Mouse (Mus musculus) CH12.LX (cell line): Measurements from ENCODE around the gene Rec114. TPM values are rescaled to one million over a fixed set of nuclear protein-coding genes. Genes with fewer than 3 reads are reported as not detected.

Experiments used
- DNase-seq: peaks from one replicate; pipeline ENCODE4 v3.0.0-alpha.2; 2013; ENCODE audit errors: extremely low read depth
- H3K27ac ChIP-seq: 2 replicates; pipeline ENCODE4 v1.5.1; 2012; ENCODE audit warnings: low read depth, mild to moderate bottlenecking, control low read depth, moderate library complexity; ENCODE audit not compliant: insufficient read depth
- H3K27me3 ChIP-seq: replicated peaks from 2 replicates; pipeline ENCODE3; 2012; ENCODE audit warnings: inconsistent platforms
- H3K36me3 ChIP-seq, 2 experiments: replicated peaks in 1 of 2; 2 replicates each; pipeline versions ENCODE3 to v1.6.1; 2012; ENCODE audit warnings: inconsistent platforms in 1 of 2, low read length in 1 of 2, mild to moderate bottlenecking in 1 of 2, mixed read lengths in 1 of 2, moderate library complexity in 1 of 2; ENCODE audit not compliant: control insufficient read depth in 1 of 2, insufficient read depth in 1 of 2
- H3K4me1 ChIP-seq, 2 experiments: 2 replicates each; pipeline ENCODE4 v1.6.1; 2012; ENCODE audit warnings: inconsistent platforms in 1 of 2, moderate library complexity in 1 of 2; ENCODE audit not compliant: insufficient read depth in 2 of 2, control insufficient read depth in 1 of 2
- H3K4me2 ChIP-seq: 2 replicates; pipeline ENCODE4 v1.6.1; 2012; ENCODE audit warnings: low read depth, mild to moderate bottlenecking, control low read depth; ENCODE audit not compliant: poor library complexity, insufficient read depth, severe bottlenecking
- H3K4me3 ChIP-seq, 3 experiments: fragments of 150-350 bp in 1 of 3; sonication (generic) in 1 of 3; replicated peaks in 1 of 3; 2 replicates each; pipeline versions ENCODE3 to v1.5.1; 2011 to 2012; ENCODE audit warnings: low read depth in 2 of 3, low read length in 2 of 3, mild to moderate bottlenecking in 2 of 3, moderate library complexity in 2 of 3, control low read depth in 1 of 3, improper control_type of control experiment in 1 of 3, inconsistent platforms in 1 of 3, mixed read lengths in 1 of 3; ENCODE audit not compliant: poor library complexity in 1 of 3
- H3K79me2 ChIP-seq: replicated peaks from 2 replicates; pipeline ENCODE4 v1.6.1; 2012; ENCODE audit warnings: mild to moderate bottlenecking, moderate library complexity; ENCODE audit not compliant: control insufficient read depth, poor library complexity, insufficient read depth, severe bottlenecking; ENCODE audit errors: extremely low read depth
- H3K9ac ChIP-seq: 2 replicates; pipeline ENCODE4 v1.6.1; 2012; ENCODE audit warnings: low read depth, mild to moderate bottlenecking, control low read depth, moderate library complexity; ENCODE audit not compliant: insufficient read depth
- H3K9me3 ChIP-seq: replicated peaks from 2 replicates; pipeline ENCODE3; 2012; ENCODE audit warnings: low read length, inconsistent platforms, mixed read lengths
- CHD1 ChIP-seq: IDR thresholded peaks from 2 replicates; pipeline ENCODE4 v1.6.1; 2012; ENCODE audit warnings: low read depth, low read length, improper control_type of control experiment, inconsistent platforms
- CHD2 ChIP-seq: IDR thresholded peaks from 2 replicates; pipeline ENCODE4 v1.6.1; 2011; ENCODE audit warnings: low read length, improper control_type of control experiment
- CTCF ChIP-seq, 2 experiments: IDR thresholded peaks in 1 of 2; conservative IDR thresholded peaks in 1 of 2; 2 replicates each; pipeline ENCODE4 v1.5.1; 2011 to 2012; ENCODE audit warnings: low read depth in 2 of 2, low read length in 2 of 2, improper control_type of control experiment in 1 of 2, inconsistent platforms in 1 of 2, mild to moderate bottlenecking in 1 of 2, moderate library complexity in 1 of 2
- ELF1 ChIP-seq: IDR thresholded peaks from 2 replicates; pipeline ENCODE4 v1.6.1; 2014; ENCODE audit warnings: low read depth, mild to moderate bottlenecking, inconsistent platforms, low read length, improper control_type of control experiment
- JUN ChIP-seq: IDR thresholded peaks from 2 replicates; pipeline ENCODE4 v1.6.1; 2011; ENCODE audit warnings: low read depth, mild to moderate bottlenecking, low read length, improper control_type of control experiment, moderate library complexity; ENCODE audit not compliant: insufficient read depth
- KAT2A ChIP-seq: IDR thresholded peaks from 2 replicates; pipeline ENCODE4 v1.6.1; 2012; ENCODE audit warnings: low read length, improper control_type of control experiment, inconsistent platforms; ENCODE audit not compliant: insufficient replicate concordance
- MAZ ChIP-seq: IDR thresholded peaks from 2 replicates; pipeline ENCODE4 v1.6.1; 2012; ENCODE audit warnings: low read depth, mild to moderate bottlenecking, inconsistent platforms, low read length, improper control_type of control experiment, moderate library complexity
- NRF1 ChIP-seq: IDR thresholded peaks from 2 replicates; pipeline ENCODE4 v1.6.1; 2014; ENCODE audit warnings: low read depth, mild to moderate bottlenecking, inconsistent platforms, low read length, improper control_type of control experiment, moderate library complexity
- POLR2A ChIP-seq: IDR thresholded peaks from 2 replicates; pipeline ENCODE4 v1.6.1; 2011; ENCODE audit warnings: low read depth, mild to moderate bottlenecking, improper control_type of control experiment, low read length
- POLR2AphosphoS2 ChIP-seq: IDR thresholded peaks from 2 replicates; pipeline ENCODE4 v1.6.1; 2011; ENCODE audit warnings: low read depth, low read length, improper control_type of control experiment
- RAD21 ChIP-seq: IDR thresholded peaks from 2 replicates; pipeline ENCODE4 v1.6.1; 2011; ENCODE audit warnings: low read depth, mild to moderate bottlenecking, low read length, improper control_type of control experiment, moderate library complexity
- SIN3A ChIP-seq: IDR thresholded peaks from 2 replicates; pipeline ENCODE4 v1.6.1; 2012; ENCODE audit warnings: low read length, improper control_type of control experiment, inconsistent platforms
- SMC3 ChIP-seq: IDR thresholded peaks from 2 replicates; pipeline ENCODE4 v1.6.1; 2011; ENCODE audit warnings: low read depth, low read length, improper control_type of control experiment
- TCF12 ChIP-seq: IDR thresholded peaks from 2 replicates; pipeline ENCODE4 v1.6.1; 2014; ENCODE audit warnings: low read depth, mild to moderate bottlenecking, inconsistent platforms, low read length, improper control_type of control experiment
- UBTF ChIP-seq: IDR thresholded peaks from 2 replicates; pipeline ENCODE4 v1.6.1; 2012; ENCODE audit warnings: low read depth, mild to moderate bottlenecking, inconsistent platforms, low read length, improper control_type of control experiment, moderate library complexity
- USF1 ChIP-seq: IDR thresholded peaks from 2 replicates; pipeline ENCODE4 v1.6.1; 2014; ENCODE audit warnings: low read depth, mild to moderate bottlenecking, inconsistent platforms, low read length, improper control_type of control experiment
- ZC3H11A ChIP-seq: IDR thresholded peaks from 2 replicates; pipeline ENCODE4 v1.6.1; 2012; ENCODE audit warnings: low read depth, mild to moderate bottlenecking, inconsistent platforms, low read length, improper control_type of control experiment
- ZKSCAN1 ChIP-seq: IDR thresholded peaks from 2 replicates; pipeline ENCODE4 v1.6.1; 2012; ENCODE audit warnings: low read depth, inconsistent platforms, low read length, improper control_type of control experiment, borderline replicate concordance
- ZMIZ1 ChIP-seq: IDR thresholded peaks from 2 replicates; pipeline ENCODE4 v1.6.1; 2012; ENCODE audit warnings: low read depth, mild to moderate bottlenecking, inconsistent platforms, low read length, improper control_type of control experiment
- dilution Hi-C: fragments of 300-500 bp; cut with MboI; formaldehyde crosslinking; loops from 2 replicates; pipeline ENCODE4 v1.14.3; 2020; ENCODE audit warnings: low sequenced_read_pairs; ENCODE audit not compliant: extremely low pct_unique_long_range_greater_than_20kb, extremely low pct_ligation_motif_present
- in situ Hi-C: fragments of 300-500 bp; cut with MboI; formaldehyde crosslinking; loops from 3 replicates; pipeline ENCODE4 v1.14.3; 2019; ENCODE audit warnings: low sequenced_read_pairs, low pct_ligation_motif_present, low pct_unique_long_range_greater_than_20kb, mixed read lengths
- polyA plus RNA-seq: library from polyadenylated mRNA; unstranded; fragments of >175 nt; gene quantifications from 2 replicates; pipeline ENCODE4 v1.2.1, GENCODE M21; 2012; ENCODE audit warnings: low read depth; ENCODE audit not compliant: insufficient read length
- total RNA-seq, 2 experiments: library from RNA; depleted of rRNA; stranded (reverse); fragments of 300-350 nt in 1 of 2; fragments of >200 nt in 1 of 2; gene quantifications; 2 replicates each; pipeline ENCODE4 v1.2.3; 2012 to 2014

Rec114 gene
- total and polyA plus RNA-seq, 3 experiments = 0.69 TPM; not detected in 2

DNA sequence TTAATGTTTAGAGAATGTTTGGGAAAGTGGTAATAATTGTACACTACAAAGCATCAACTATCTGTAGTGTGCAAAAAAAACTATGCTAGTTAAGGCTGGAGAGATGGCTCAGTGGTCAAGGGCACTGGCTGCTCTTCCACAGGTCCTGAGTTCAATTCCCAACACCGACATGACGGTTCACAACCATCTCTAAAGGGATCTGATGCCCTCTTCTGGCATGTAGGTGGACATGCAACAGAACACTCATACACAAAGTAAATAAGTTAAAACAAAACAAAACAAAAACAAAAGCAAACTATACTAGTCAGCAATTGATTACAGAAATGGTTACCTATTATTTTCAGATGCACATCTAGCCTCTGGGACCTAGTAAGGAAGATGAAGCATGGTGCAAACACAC lies 1.1 kb downstream of the Rec114 start:
- no peaks in the 10 kb centered on the region for H3K9me3 ChIP-seq
- H3K4me1 ChIP-seq = peaks cover 4 to 20% of the 10 kb centered on the region in 2 experiments; a peak in 3 of 4 replicates
- no peak overlapping the region for H3K27ac ChIP-seq
- H3K9ac ChIP-seq = no peak overlapping the region
- no peaks in the 10 kb centered on the region for H3K27me3 ChIP-seq
- TF ChIP-seq MAZ = no peak
- TF ChIP-seq SMC3 = peak; percentile 25
- peak in 1 of 2 experiments; percentile 36; a peak in 2 of 4 replicates for TF ChIP-seq CTCF (conservative IDR thresholded peaks at IDR 0.05 in 1 of 2, IDR thresholded peaks at IDR 0.05 in 1 of 2; ENCODE audit: low read depth in 2 of 2, low read length in 2 of 2)
- peak; percentile 25 for TF ChIP-seq RAD21
- dilution Hi-C loops = no loop called here
- no peak overlapping the region for H3K4me2 ChIP-seq
- in situ Hi-C loops = no loop called here
- H3K36me3 ChIP-seq = no peaks in the 10 kb centered on the region
- H3K79me2 ChIP-seq = no peaks in the 10 kb centered on the region
- H3K4me3 ChIP-seq = no peak overlapping the region
- no peak for DNase-seq

- Histone ChIP-seq H3K36me3 (no peaks in the 10 kb centered on the region), H3K27me3 (no peaks in the 10 kb centered on the region), H3K79me2 (no peaks in the 10 kb centered on the region), H3K4me2 (no peak overlapping the region), H3K9ac (no peak overlapping the region), H3K4me3 (no peak overlapping the region), H3K27ac (no peak overlapping the region), H3K4me1 (peaks cover 0 to 9% of the 10 kb centered on the region in 2 experiments; a peak in 2 of 4 replicates)
- in situ Hi-C loops (no loop called here), dilution Hi-C loops (no loop called here)
- DNase-seq = no peak
- TF ChIP-seq JUN = no peak
- no peak for TF ChIP-seq ZMIZ1
- TF ChIP-seq ELF1 = no peak
- no peak for TF ChIP-seq NRF1
- TF ChIP-seq CTCF (conservative IDR thresholded peaks at IDR 0.05 in 1 of 2, IDR thresholded peaks at IDR 0.05 in 1 of 2; ENCODE audit: low read depth in 2 of 2, low read length in 2 of 2) = no peak
- TF ChIP-seq RAD21 = no peak
- no peak for TF ChIP-seq TCF12
- no peak for TF ChIP-seq CHD1
- TF ChIP-seq MAZ = no peak
- TF ChIP-seq, all 38 proteins: peak for 0
- H3K9me3 ChIP-seq = peaks cover 2% of the 10 kb centered on the region
Observed at GRCm38 (mm10) chr9:58741369-58741768, 2.4 kb downstream of the Rec114 start.

- Histone ChIP-seq H3K9me3 (peaks cover 2% of the 10 kb centered on the region), H3K27ac (no peak overlapping the region), H3K36me3 (no peaks in the 10 kb centered on the region), H3K79me2 (no peaks in the 10 kb centered on the region), H3K4me1 (peaks cover 0 to 16% of the 10 kb centered on the region in 2 experiments; a peak in 2 of 4 replicates), H3K4me3 (no peak overlapping the region), H3K9ac (no peak overlapping the region), H3K27me3 (no peaks in the 10 kb centered on the region), H3K4me2 (no peak overlapping the region)
- no peak for DNase-seq
- in situ Hi-C loops (no loop called here), dilution Hi-C loops (no loop called here)
- no peak for TF ChIP-seq POLR2AphosphoS2
- no peak for TF ChIP-seq USF1
- TF ChIP-seq MAZ = no peak
- TF ChIP-seq ZMIZ1 = no peak
- no peak for TF ChIP-seq ZKSCAN1
- TF ChIP-seq KAT2A = no peak
- no peak for TF ChIP-seq UBTF
- TF ChIP-seq ZC3H11A = no peak
- no peak for TF ChIP-seq CHD2
- no peak for TF ChIP-seq POLR2A
- no peak for TF ChIP-seq SIN3A
Observed at GRCm38 (mm10) chr9:58739791-58740190, 4.0 kb downstream of the Rec114 start.
